Mouse (Mus musculus): ENCODE data around the gene Rgs7bp. TPM values are rescaled to one million over a fixed set of nuclear protein-coding genes. Genes with fewer than 3 reads are reported as not detected.

The Rgs7bp gene
- total and polyA plus RNA-seq, 3 experiments: not detected

GRCm38 (mm10) chr13:105031882-105032281 is 22.8 kb downstream of the Rgs7bp start:
- in situ Hi-C loops (cut with MboI; ENCODE audit: low pct_ligation_motif_present, low pct_unique_long_range_greater_than_20kb, low sequenced_read_pairs): no loop called here

GRCm38 (mm10) chr13:105028276-105028675 is 26.5 kb downstream of the Rgs7bp start:
- Histone ChIP-seq H3K9me3 (replicated peaks; ENCODE audit: low read length) (no peaks in the 10 kb centered on the region), H3K36me3 (replicated peaks in 1 of 2; ENCODE audit: control insufficient read depth in 1 of 2, insufficient read depth in 1 of 2, low read length in 1 of 2) (no peaks in the 10 kb centered on the region), H3K79me2 (replicated peaks; ENCODE audit: control insufficient read depth, extremely low read depth, insufficient read depth, poor library complexity, severe bottlenecking) (no peaks in the 10 kb centered on the region), H3K4me2 (ENCODE audit: insufficient read depth, low read depth, poor library complexity, severe bottlenecking) (no peak overlapping the region), H3K9ac (ENCODE audit: insufficient read depth, low read depth) (no peak overlapping the region), H3K4me1 (ENCODE audit: control insufficient read depth in 1 of 2, insufficient read depth in 2 of 2) (peaks cover 0 to 7% of the 10 kb centered on the region in 2 experiments; a peak in 1 of 4 replicates), H3K4me3 (replicated peaks in 1 of 3; ENCODE audit: low read depth in 2 of 3, low read length in 2 of 3, poor library complexity in 1 of 3) (no peak overlapping the region), H3K27ac (ENCODE audit: insufficient read depth, low read depth) (no peak overlapping the region), H3K27me3 (replicated peaks) (no peaks in the 10 kb centered on the region)
- no peak for DNase-seq (ENCODE audit: extremely low read depth)
- in situ Hi-C loops (cut with MboI; ENCODE audit: low pct_ligation_motif_present, low pct_unique_long_range_greater_than_20kb, low sequenced_read_pairs): no loop called here
- dilution Hi-C loops (cut with MboI; ENCODE audit: extremely low pct_ligation_motif_present, extremely low pct_unique_long_range_greater_than_20kb, low sequenced_read_pairs): no loop called here
- no peak for TF ChIP-seq TCF12 (IDR thresholded peaks at IDR 0.05; ENCODE audit: low read depth, low read length)
- no peak for TF ChIP-seq NRF1 (IDR thresholded peaks at IDR 0.05; ENCODE audit: low read depth, low read length)
- no peak for TF ChIP-seq UBTF (IDR thresholded peaks at IDR 0.05; ENCODE audit: low read depth, low read length)
- no peak for TF ChIP-seq GABPA (IDR thresholded peaks at IDR 0.05; ENCODE audit: insufficient replicate concordance, low read depth, low read length)
- TF ChIP-seq ZNF384 (IDR thresholded peaks at IDR 0.05; ENCODE audit: low read depth, low read length): no peak
- TF ChIP-seq ZMIZ1 (IDR thresholded peaks at IDR 0.05; ENCODE audit: low read depth, low read length): no peak
- TF ChIP-seq NELFE (IDR thresholded peaks at IDR 0.05; ENCODE audit: low read depth, low read length): no peak
- no peak for TF ChIP-seq POLR2AphosphoS2 (IDR thresholded peaks at IDR 0.05; ENCODE audit: low read depth, low read length)
- TF ChIP-seq MAFK (IDR thresholded peaks at IDR 0.05; ENCODE audit: insufficient replicate concordance, low read length): no peak

More at GRCm38 (mm10) chr13:105031882-105032281, 22.8 kb downstream of the Rgs7bp start:
- dilution Hi-C loops (cut with MboI; ENCODE audit: extremely low pct_ligation_motif_present, extremely low pct_unique_long_range_greater_than_20kb, low sequenced_read_pairs): no loop called here
- Histone ChIP-seq H3K27ac (ENCODE audit: insufficient read depth, low read depth) (no peak overlapping the region), H3K4me1 (ENCODE audit: control insufficient read depth in 1 of 2, insufficient read depth in 2 of 2) (peaks cover 0 to 7% of the 10 kb centered on the region in 2 experiments; a peak in 1 of 4 replicates), H3K36me3 (replicated peaks in 1 of 2; ENCODE audit: control insufficient read depth in 1 of 2, insufficient read depth in 1 of 2, low read length in 1 of 2) (no peaks in the 10 kb centered on the region), H3K9me3 (replicated peaks; ENCODE audit: low read length) (no peaks in the 10 kb centered on the region), H3K79me2 (replicated peaks; ENCODE audit: control insufficient read depth, extremely low read depth, insufficient read depth, poor library complexity, severe bottlenecking) (no peaks in the 10 kb centered on the region), H3K9ac (ENCODE audit: insufficient read depth, low read depth) (no peak overlapping the region), H3K4me2 (ENCODE audit: insufficient read depth, low read depth, poor library complexity, severe bottlenecking) (no peak overlapping the region), H3K27me3 (replicated peaks) (no peaks in the 10 kb centered on the region), H3K4me3 (replicated peaks in 1 of 3; ENCODE audit: low read depth in 2 of 3, low read length in 2 of 3, poor library complexity in 1 of 3) (no peak overlapping the region)
- TF ChIP-seq USF1 (IDR thresholded peaks at IDR 0.05; ENCODE audit: low read depth, low read length) (no peak), SIN3A (IDR thresholded peaks at IDR 0.05; ENCODE audit: low read length) (no peak), KAT2A (IDR thresholded peaks at IDR 0.05; ENCODE audit: insufficient replicate concordance, low read length) (no peak), JUN (IDR thresholded peaks at IDR 0.05; ENCODE audit: insufficient read depth, low read depth, low read length) (no peak), JUND (conservative IDR thresholded peaks at IDR 0.05; ENCODE audit: low read depth, low read length) (no peak), MAX (IDR thresholded peaks at IDR 0.05; ENCODE audit: low read length) (no peak), MEF2A (IDR thresholded peaks at IDR 0.05; ENCODE audit: borderline replicate concordance, low read depth, low read length) (no peak), CHD1 (IDR thresholded peaks at IDR 0.05; ENCODE audit: low read depth, low read length) (no peak), MAZ (IDR thresholded peaks at IDR 0.05; ENCODE audit: low read depth, low read length) (no peak), TBP (conservative IDR thresholded peaks at IDR 0.05; ENCODE audit: low read depth, low read length) (no peak), MYC (IDR thresholded peaks at IDR 0.05; ENCODE audit: low read depth, low read length) (no peak), EP300 (IDR thresholded peaks at IDR 0.05; ENCODE audit: low read length) (no peak), CHD2 (IDR thresholded peaks at IDR 0.05; ENCODE audit: low read length) (no peak), ELF1 (IDR thresholded peaks at IDR 0.05; ENCODE audit: low read depth, low read length) (no peak), GABPA (IDR thresholded peaks at IDR 0.05; ENCODE audit: insufficient replicate concordance, low read depth, low read length) (no peak), ZKSCAN1 (IDR thresholded peaks at IDR 0.05; ENCODE audit: borderline replicate concordance, low read depth, low read length) (no peak), RAD21 (IDR thresholded peaks at IDR 0.05; ENCODE audit: low read depth, low read length) (no peak), ETS1 (conservative IDR thresholded peaks at IDR 0.05; ENCODE audit: low read depth, low read length) (no peak), TCF12 (IDR thresholded peaks at IDR 0.05; ENCODE audit: low read depth, low read length) (no peak)
- DNase-seq (ENCODE audit: extremely low read depth): no peak

All from CH12.LX (cell line).